Mouse (Mus musculus) embryonic fibroblast, embryonic 13.5 days (primary cell): Measurements from ENCODE around the gene Dgcr2. TPM values are rescaled to one million over a fixed set of nuclear protein-coding genes. Genes with fewer than 3 reads are reported as not detected.

Experiments used
- H3K27ac ChIP-seq: 2 replicates; pipeline ENCODE4 v1.5.1; 2012; ENCODE audit warnings: low read length, control low read depth, inconsistent platforms; ENCODE audit not compliant: insufficient read depth
- H3K4me1 ChIP-seq: 2 replicates; pipeline ENCODE4 v1.6.1; 2011; ENCODE audit warnings: low read length; ENCODE audit not compliant: control insufficient read depth, insufficient read depth
- H3K4me3 ChIP-seq: 2 replicates; pipeline ENCODE4 v1.5.1; 2011; ENCODE audit warnings: mild to moderate bottlenecking, control low read depth, low read length; ENCODE audit not compliant: insufficient read depth
- CTCF ChIP-seq: IDR thresholded peaks from 2 replicates; pipeline ENCODE4 v1.5.1; 2011; ENCODE audit warnings: mild to moderate bottlenecking, control low read depth, low read length, moderate library complexity, borderline replicate concordance; ENCODE audit not compliant: insufficient read depth
- POLR2A ChIP-seq: IDR thresholded peaks from 2 replicates; pipeline ENCODE4 v1.6.1; 2011; ENCODE audit warnings: low read depth, mild to moderate bottlenecking, control low read depth, low read length, moderate library complexity
- polyA plus RNA-seq: library from polyadenylated mRNA; stranded (reverse); fragments of >200 nt; gene quantifications from 2 replicates; pipeline ENCODE4 v1.2.4, GENCODE M21; 2011; ENCODE audit warnings: low read depth; ENCODE audit not compliant: missing spikeins, insufficient read length

Gene Dgcr2
- polyA plus RNA-seq, 1 experiment = 53.0 TPM

- Histone ChIP-seq H3K4me3 (no peak overlapping the region), H3K27ac (no peak overlapping the region), H3K4me1 (no peaks in the 10 kb centered on the region)
- TF ChIP-seq CTCF (no peak), POLR2A (no peak)
Measured at GRCm38 (mm10) chr16:17839976-17840375, 58.4 kb downstream of the Dgcr2 start.

- TF ChIP-seq POLR2A = no peak
- TF ChIP-seq CTCF = no peak
- H3K27ac ChIP-seq = no peak within 1 kb of the TSS
- H3K4me1 ChIP-seq = 0 out of 2 replicates have a peak, but pooled peaks cover 5% of the 10 kb centered on the region
- no peak within 1 kb of the TSS for H3K4me3 ChIP-seq
Measured at GRCm38 (mm10) chr16:17838051-17838450, 60.3 kb downstream of the Dgcr2 start, which contains the start of gene Car15. TSS of gene Car15 (minus strand) at chr16:17838364.

- 0 out of 2 replicates have a peak, but pooled peaks cover 5% of the 10 kb centered on the region for H3K4me1 ChIP-seq
- no peak overlapping the region for H3K27ac ChIP-seq
- no peak for TF ChIP-seq CTCF
- no peak for TF ChIP-seq POLR2A
- no peak overlapping the region for H3K4me3 ChIP-seq
Measured at GRCm38 (mm10) chr16:17835481-17835880, 62.9 kb downstream of the Dgcr2 start.

- H3K4me1 ChIP-seq = 0 out of 2 replicates have a peak, but pooled peaks cover 5% of the 10 kb centered on the region
- H3K4me3 ChIP-seq = no peak overlapping the region
- no peak for TF ChIP-seq CTCF
- TF ChIP-seq POLR2A = no peak
- H3K27ac ChIP-seq = no peak overlapping the region
Measured at GRCm38 (mm10) chr16:17834543-17834942, 63.8 kb downstream of the Dgcr2 start.

GRCm38 (mm10) chr16:17833681-17834399 lies 64.5 kb downstream of the Dgcr2 start:
- no peak overlapping the region for H3K27ac ChIP-seq
- H3K4me3 ChIP-seq = peak overlapping the region; percentile 22
- H3K4me1 ChIP-seq = 0 out of 2 replicates have a peak, but pooled peaks cover 5% of the 10 kb centered on the region

GRCm38 (mm10) chr16:17833321-17833680 lies 65.1 kb downstream of the Dgcr2 start:
- Histone ChIP-seq H3K4me3 (peak overlapping the region; percentile 22), H3K4me1 (0 out of 2 replicates have a peak, but pooled peaks cover 5% of the 10 kb centered on the region), H3K27ac (no peak overlapping the region)
- TF ChIP-seq POLR2A (no peak), CTCF (no peak)

More at GRCm38 (mm10) chr16:17833681-17834399, 64.5 kb downstream of the Dgcr2 start:
- TF ChIP-seq POLR2A = no peak

- TF ChIP-seq POLR2A (no peak), CTCF (no peak)
- Histone ChIP-seq H3K4me3 (peak within 1 kb of the TSS; percentile 22), H3K4me1 (0 out of 2 replicates have a peak, but pooled peaks cover 5% of the 10 kb centered on the region), H3K27ac (no peak within 1 kb of the TSS)
Measured at GRCm38 (mm10) chr16:17832821-17833220, 65.5 kb downstream of the Dgcr2 start, which contains the start of gene B830017H08Rik. TSS of gene B830017H08Rik (plus strand) at chr16:17833121.

- Histone ChIP-seq H3K27ac (no peak overlapping the region), H3K4me3 (no peak overlapping the region), H3K4me1 (0 out of 2 replicates have a peak, but pooled peaks cover 5% of the 10 kb centered on the region)
- TF ChIP-seq POLR2A (no peak), CTCF (peak; percentile 88; the same call in 1 of the 2 replicates)
Measured at GRCm38 (mm10) chr16:17831781-17832180, 66.6 kb downstream of the Dgcr2 start.

- Histone ChIP-seq H3K4me1 (0 out of 2 replicates have a peak, but pooled peaks cover 5% of the 10 kb centered on the region), H3K4me3 (no peak overlapping the region), H3K27ac (no peak overlapping the region)
- TF ChIP-seq POLR2A (no peak), CTCF (no peak)
Measured at GRCm38 (mm10) chr16:17830385-17831178, 67.8 kb downstream of the Dgcr2 start.
